Mouse (Mus musculus) lung, postnatal 0 days (tissue): Measurements from ENCODE around the gene Ccdc148.

ENCODE experiments used
- CTCF ChIP-seq: IDR thresholded peaks from 2 replicates; pipeline ENCODE4 v1.5.1; 2016; ENCODE audit warnings: antibody characterized with exemption, mild to moderate bottlenecking
- EP300 ChIP-seq: IDR thresholded peaks from 2 replicates; pipeline ENCODE4 v1.6.1; 2016; ENCODE audit warnings: antibody characterized with exemption, mild to moderate bottlenecking, control low read depth

GRCm38 (mm10) chr2:59207725-59208124 is 47.2 kb upstream of the Ccdc148 start:
- TF ChIP-seq CTCF (no peak), EP300 (no peak)
